Mouse (Mus musculus) common myeloid progenitor, adult 5-6 weeks (primary cell): Measurements from ENCODE around the gene Fmnl3. TPM values are rescaled to one million over a fixed set of nuclear protein-coding genes. Genes with fewer than 3 reads are reported as not detected.
A peak's percentile ranks its signal among the peaks of the same experiment; 100 is the strongest.

Experiments used
- ATAC-seq: replicated peaks from 2 replicates; pipeline ENCODE4 v1.8.0; 2016; ENCODE audit warnings: low read depth, mild to moderate bottlenecking, moderate TSS enrichment, inconsistent platforms; ENCODE audit not compliant: poor library complexity, severe bottlenecking
- total RNA-seq: library from RNA; stranded (forward); fragments of 200-1000, 187-1606 nt; gene quantifications from 2 replicates; pipeline ENCODE4 v1.2.3, GENCODE M21; 2017

Fmnl3 gene
- total RNA-seq, 1 experiment from 2014 or later: 9.6 TPM

DNA sequence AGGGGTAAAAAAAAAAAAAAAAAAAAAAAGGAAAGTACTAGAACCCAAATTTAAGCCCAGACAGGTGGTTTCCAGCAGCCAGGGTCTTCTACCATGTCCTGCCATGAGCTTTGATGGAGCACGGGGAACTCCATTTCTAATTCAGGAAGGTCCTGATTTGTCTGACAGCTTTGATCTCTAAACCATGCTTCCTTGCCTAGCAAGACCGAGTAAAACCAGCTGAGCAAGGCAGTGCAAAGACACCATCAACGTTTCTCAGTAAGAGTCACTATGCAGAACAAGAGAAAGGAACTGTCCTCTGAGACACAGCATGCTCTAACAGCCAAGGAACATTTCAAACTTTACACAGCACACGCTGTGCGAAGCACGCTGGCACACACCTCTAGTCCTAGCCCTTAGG is 18.7 kb downstream of the Fmnl3 start:
- no peak for ATAC-seq

DNA sequence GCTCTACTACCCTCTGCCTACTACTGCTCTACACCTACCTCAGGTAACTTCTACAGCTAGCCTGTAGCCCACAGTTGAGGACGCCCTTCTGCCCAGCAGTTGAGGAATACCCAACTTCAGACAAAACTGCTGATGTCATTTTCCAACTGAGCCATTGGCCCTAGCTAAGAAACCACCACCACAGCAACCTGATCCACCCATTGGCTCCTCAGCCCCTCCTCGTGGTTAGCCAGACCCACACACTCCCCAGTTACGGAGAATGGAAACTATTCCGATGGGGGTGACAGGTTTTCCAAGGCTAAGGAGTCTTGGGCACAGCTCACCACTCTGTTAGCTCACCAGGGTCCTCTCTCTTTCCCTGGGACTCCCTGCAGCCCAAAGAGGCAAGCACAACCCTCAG is 25.3 kb downstream of the Fmnl3 start:
- ATAC-seq: 0 out of 2 replicates have a peak, but pooled peaks have one; percentile 28

DNA sequence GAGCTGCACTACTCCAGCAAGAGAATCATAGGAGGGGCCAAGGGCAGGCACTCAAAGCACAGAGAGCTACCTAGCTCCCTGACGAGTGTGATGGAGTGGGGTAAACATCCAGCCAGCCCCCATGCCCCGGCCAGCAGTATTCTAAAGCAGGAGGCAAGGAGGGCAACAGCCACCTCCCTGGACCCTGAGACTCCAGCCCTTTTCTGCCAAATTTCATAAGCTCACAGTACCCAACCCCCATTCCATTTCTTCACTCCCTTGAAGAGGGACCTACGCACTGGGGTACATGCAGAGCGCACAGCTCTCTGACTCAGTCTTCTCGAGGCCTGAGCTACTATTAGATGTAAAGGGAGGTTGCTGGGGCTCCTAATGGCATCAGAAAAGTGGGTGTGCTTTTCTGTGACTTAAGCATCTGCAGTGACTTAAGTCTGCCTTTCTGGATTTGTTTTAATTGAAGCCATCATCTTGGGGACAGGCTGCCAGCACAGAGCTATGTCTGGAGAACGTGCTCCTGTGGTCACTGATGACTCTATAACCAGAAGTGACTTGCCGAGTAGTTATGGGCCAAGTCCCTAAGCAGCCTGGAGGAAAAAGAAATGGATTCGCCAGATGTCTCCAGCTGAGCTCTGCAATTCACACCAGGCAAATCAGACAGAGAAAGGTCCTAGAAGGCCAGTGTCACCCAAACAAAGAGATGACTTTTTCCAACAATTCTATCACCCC is 26.0 kb downstream of the Fmnl3 start:
- no peak for ATAC-seq

DNA sequence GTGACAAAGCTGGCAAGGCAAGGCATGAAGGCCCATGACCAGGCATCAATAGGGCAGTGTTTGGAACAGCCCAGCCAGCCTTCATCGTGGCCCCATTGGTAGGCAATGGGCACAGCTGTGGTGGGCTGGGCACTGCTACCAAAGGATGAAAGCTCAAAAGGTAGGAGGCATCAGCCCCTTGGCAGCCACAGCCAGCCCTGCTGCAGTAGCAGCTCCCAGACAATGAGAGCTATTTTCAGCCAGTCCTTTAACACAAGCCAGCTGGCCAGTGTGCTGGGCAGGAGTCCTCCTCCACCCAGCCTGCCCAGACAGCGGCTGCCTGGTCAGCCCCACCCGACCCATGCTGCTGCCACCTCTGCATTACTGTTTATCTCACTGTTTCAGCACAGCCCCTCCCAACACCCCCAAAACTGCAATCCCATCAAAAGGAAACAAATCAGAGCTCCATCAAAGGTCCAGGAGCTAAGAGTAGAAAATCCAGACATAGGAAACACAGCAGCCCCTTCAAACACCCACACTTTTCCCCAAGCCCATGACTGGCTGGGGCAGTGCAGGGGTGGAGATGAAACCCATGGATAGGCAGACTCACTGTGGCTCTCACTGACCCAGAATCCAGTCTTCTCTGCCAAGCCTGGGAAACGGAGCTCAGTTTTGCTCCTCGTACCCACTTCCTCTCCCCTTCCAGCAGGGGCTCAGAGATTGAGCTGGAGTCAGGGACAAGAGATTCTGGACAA is 26.7 kb downstream of the Fmnl3 start:
- ATAC-seq: no peak

DNA sequence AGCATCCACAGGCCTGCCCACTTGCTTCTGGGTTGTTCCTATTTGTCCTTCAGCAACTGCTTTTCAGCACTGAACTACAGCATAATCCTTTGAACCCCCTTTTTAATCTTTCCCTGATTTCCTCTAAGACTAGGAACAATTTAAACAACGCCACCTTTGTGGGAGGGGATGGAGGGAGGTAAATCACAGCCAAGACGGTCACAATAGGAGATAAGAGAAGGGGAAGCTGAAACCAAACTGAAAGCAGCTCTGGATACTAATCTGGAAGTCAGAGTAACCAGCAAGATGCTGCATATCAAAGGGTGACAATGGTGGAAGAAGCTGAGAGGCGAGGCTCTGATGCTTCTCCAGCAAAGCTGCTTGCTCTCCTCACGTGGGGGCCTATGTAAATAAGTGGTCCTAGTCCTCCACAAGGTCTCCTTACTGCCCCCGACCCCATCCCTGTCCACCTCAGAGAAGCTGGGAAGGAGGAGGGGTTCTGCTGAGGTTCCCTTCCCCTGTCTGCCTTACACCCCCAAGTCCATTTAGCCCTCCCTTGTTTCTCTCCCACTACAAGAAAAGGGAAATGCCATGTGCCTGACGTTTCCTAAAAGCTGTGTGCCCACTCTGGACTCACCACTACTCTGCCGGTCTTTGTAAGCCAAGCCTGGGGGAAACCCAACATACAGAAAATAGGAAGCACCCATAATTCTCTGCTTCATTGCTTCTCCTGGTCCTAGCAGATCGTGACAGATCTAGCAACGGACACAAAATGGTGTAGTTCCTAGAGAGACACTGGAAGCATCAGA is 27.9 kb downstream of the Fmnl3 start:
- ATAC-seq: peak; percentile 17; the same call in 1 of the 2 replicates

DNA sequence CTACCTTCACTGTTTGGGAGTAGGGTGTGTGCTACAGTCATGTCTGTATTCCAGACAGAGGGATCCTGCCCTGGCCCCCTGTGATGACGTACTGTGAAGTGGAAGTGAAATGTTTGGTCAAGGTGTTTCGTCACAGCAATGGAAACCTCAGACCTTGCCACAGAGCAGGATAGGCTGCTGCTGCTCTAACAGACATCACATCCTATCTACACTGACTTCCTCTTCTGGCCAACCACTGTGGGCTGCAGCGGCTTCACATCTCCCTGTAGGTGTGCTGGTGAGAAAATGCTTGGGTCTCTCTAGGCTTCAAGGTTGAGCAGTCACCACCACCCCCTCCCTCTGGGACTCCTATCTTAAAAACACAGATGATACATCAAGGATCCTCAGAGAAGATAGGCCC is 29.2 kb downstream of the Fmnl3 start:
- peak; percentile 89 for ATAC-seq

DNA sequence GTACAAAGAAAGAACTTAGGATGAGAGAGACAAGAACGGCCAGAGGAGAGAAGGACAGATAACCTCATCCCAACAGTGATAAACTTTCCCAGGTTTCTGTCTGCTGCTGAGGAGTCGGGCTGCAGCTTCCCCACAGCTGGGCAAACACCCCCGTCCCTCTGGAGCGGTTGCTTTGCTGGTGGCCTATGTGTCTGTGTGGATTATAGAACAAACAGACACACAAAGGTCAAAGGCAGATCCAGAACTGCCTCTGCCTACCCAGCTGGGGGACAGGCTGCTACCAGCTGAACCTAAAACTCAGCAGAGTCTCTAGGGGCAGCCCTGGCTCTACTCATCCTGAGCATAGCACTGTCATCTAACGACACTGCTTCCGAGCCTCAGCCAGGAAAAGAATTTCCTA is 30.6 kb downstream of the Fmnl3 start:
- no peak for ATAC-seq

DNA sequence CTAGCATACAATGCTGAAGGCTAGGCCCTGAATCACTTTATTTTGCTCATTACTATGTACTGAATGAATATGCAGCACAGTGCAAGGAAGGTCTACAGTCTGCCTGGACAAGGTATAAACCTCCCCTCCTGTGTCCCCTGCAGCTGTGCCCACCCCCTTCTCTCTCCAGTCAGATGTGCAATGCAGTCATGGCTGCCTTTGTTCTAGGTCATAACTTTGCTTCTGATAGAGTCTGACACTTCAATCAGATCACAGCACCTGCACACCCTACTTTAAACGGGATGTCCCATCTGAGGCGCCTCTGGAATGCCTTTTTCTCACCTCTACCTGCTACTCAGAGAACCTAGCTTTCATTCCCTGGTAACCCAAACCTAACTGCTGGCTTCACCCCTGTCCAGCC is 31.4 kb downstream of the Fmnl3 start:
- no peak for ATAC-seq

DNA sequence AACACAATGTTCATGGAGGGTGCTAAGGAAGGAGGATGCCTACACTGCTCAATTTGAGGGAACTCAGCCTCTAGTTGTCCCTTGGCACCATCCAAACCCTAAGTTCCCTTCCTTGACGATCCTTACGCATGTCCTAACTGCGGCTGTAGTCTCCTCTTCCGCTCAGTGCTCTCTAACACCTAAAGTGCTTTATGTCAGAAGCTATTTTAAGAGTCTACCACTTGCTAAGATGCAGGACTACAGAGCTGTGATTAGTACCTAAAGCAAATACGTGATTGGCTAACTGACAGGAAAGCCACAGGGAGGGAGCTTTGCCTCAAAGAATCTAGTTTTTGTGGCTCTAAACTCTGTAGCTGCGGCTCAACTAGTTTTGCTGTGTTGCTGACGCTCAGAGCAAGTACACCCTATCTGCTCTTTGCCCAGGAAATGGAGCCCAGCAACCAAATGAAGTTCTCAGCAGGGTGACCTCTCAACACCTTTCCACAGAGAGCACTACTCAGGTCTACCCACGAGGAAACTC is 34.4 kb downstream of the Fmnl3 start:
- no peak for ATAC-seq

DNA sequence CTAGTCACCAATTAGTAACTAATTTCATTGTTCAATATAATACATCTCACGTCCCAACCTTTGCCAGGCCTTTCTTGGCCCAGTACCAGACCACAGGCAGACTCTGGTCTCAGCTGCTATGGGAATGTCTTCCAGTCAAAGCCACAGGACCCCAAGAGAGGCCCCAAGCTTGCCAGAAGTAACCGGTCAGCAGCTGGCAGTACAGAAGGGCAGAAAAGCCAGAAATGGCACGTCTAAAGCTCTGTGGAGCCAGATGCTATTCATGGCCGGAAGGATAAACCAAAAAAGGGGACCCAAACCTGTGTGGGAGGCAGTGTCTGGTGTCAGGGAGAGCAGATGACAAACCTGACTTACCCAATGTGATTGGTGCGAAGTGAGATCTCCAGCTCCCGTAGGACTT is 35.8 kb downstream of the Fmnl3 start:
- ATAC-seq: no peak

DNA sequence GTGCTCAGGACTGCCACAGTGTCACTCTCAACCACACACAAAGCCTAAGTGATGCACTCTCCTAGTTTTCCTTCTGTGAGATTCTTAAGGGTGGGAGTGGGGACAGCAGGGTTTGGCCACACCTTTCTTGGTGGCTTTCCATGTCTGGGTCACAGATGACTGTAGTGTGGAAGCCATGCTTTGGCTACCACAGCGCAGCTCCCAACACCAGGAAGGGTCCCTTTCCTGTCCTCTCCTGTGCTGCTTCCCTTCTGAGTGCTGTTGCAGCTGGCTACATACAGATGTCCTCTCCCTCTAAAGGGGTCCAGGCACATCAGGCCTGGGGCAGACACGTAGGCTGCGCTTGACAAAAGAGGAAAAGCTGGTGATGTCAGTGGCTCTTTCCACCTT is 36.6 kb downstream of the Fmnl3 start:
- ATAC-seq: no peak

DNA sequence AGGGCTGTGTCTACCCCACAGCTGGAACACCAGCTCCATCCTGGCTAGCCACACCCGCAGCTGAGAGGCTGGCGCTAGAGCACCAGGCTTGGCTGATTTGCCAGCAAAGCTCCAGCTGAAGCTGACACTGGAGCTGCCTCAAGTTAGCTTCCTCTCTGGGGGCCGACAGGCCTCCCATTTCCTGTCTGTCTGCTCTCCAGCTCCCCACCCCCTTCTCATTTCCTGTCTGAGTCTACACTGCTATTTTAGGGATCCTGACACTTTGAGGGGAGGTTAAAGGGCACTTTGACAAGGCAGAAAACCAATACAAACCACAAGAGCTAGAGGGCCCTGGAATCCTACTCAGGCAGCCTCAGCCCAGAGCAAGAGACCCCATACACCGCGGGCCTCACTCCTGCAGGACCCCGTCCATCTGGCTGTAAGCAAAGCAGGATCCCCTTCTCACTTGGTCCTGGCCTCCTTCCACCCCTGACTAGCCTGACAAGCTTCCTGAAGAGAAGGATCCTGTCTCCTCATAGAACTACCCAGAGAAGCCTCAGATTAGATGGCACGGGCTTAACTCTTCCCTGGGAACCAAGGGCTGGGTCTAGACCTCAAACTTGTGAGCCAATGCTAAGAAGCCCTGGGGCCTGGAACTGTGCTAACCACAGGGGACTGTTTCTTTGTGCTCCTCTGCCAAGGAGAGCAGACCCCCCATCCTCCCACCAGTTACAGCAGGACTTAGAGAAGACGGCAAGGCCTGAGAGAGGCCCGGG is 37.2 kb downstream of the Fmnl3 start:
- peak; percentile 90 for ATAC-seq

DNA sequence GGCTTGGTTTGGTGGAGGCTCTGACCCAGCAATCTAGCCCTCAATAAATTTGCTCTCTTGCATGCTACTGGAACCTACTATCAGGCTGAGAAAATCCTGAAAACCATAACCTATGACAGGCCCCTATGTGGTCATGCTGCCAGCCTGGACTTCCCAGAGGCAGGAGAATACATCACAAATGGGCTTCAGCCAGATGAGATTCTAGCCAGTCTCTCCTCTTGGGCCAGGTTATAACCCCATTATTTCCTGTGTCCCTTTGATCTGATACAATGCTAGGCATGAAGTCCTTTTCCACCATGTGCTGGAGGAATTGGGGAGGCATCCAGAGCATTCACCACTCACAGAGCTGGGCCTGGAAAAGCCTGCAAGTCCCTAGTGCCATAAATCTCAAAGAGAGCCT is 38.2 kb downstream of the Fmnl3 start:
- ATAC-seq: no peak

DNA sequence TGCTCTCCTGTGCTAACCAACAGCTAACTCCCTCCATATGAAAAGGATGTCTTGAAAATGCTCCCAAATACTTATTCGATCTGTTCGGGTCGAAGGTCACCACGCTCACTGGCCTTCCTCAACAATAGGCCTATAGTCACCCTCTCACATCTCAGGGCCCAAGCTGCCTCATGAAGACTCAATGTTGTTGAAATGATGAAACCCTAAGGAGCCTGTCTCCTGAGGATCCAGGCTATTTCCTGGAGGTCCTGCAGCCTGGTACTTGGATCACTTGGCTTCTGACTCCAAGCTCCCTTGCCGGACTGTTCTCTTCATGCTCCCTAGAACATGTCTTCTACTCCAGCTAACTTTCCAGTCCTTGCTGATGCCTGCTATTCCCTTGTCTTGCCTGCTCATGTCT is 38.9 kb downstream of the Fmnl3 start:
- ATAC-seq: no peak

DNA sequence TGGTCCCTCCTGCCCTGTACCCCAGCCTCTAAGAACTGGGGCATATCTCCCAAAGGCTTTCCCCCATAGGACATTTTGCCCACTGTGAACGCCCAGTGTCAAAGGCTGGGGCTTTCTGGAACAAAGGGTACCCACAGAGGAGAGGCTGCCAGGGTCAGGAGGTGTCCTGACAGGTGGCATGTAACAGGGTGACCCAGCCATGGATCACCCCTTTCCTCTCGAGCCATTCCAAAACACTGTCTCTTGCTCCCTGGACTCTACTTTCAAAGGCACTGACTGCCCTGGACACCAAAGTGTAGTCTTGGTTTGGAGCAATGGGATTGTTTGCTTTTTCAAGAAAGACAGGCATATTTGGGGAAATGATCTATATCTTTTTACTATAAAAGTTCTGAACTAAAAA is 40.0 kb downstream of the Fmnl3 start:
- ATAC-seq: no peak

DNA sequence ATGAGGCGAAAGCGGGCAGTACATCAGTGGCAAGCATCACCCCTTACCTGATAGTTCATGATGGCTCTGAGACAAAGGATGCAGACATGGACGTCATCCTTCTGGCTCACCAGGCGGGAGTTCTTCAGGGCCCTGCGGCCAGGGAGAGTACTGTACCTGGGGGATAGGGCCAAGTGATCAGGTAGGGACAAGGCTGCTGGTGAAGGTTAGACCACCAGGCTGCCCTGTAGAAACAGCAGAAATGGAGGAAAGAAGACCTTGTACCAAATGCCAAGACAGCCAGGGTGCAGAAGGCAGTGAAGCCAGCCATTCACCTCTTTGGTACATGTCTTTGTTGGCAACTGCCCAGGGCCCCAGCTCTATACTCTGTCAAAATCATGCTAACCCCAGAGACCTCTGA is 42.3 kb downstream of the Fmnl3 start:
- ATAC-seq: no peak

DNA sequence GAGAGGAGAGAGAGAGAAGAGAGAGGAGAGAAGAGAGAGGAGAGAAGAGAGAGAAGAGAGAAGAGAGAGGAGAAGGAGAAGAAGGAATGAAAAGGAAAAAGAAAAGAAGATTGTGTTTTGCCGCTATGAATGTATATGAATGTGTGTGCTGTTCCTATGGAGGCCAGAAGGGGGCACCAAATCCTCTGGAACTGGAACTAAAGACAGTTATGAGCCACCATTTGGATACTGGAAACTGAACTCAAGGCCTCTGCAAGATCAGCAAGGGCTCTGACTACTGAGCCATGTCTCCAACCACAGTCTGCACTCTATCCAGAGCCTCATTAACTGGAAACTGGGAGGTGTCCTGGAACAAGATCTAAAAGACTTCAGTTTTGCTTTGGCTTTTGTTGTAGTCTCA is 43.3 kb downstream of the Fmnl3 start:
- peak; percentile 51 for ATAC-seq

DNA sequence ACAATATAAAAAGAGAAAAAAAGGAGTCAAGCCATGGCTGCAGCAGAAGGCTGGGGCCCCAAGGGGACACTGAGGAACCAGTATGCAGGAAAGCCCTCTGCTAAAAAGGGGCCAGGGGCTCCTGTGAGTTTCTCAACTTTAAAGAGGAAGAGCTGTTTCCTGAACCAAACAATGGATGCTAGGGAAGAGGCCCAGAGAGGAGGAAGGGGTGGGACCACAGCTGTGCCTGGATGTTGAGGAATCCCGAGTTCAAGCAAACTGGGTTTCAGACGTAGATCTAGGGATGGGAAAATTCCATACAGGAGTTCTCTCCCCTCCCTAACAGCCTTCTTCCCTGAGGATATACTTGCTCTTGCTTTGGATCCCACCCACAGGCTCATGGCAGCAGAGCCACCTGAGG is 43.9 kb downstream of the Fmnl3 start:
- ATAC-seq: no peak

DNA sequence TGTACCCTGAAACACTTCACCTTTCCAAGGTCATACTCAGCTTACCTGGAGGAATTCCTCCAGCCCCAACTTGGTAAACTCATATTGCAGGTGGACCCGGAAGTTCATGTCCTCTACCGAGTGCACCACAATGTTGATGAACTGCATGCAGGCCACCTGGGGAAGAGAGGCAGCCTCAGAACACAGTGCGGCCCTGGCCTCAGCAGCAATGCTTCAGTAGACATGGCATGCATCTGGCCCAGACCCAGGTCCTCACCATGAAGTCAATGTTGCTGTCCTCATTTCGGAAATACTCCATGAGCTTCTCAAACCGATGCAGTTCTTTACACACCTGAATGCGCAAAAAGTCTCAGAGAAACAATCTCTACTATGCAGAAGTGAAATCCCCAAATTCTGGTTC is 44.7 kb downstream of the Fmnl3 start:
- ATAC-seq: no peak

DNA sequence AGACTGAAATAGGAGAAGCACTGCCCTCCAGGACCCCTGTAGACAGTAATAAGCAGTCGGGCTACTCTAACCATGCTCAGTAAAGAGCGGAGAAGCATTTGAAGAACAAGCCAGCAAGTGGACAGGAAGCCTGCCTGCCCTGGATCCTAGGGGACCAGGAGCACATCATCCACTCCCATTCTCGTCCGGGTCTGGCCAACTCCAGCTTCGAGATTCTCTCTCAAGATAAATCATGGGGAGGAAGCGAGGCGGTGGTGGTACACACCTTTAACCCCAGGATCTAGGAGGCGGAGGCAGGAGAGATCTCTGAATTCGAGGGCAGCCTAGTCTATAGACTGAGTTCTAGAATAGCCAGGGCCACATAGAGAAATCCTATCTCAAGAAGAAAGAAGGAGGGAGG is 46.1 kb downstream of the Fmnl3 start:
- ATAC-seq: no peak
